Mouse (Mus musculus): ENCODE measurements around the gene Pih1h3b. TPM values are rescaled to one million over a fixed set of nuclear protein-coding genes. Genes with fewer than 3 reads are reported as not detected.

Pih1h3b gene
- not detected for total RNA-seq (2021)
- long read RNA-seq, experiment 1, result 0 reads
- long read RNA-seq, experiment 2, result 0 reads

DNA sequence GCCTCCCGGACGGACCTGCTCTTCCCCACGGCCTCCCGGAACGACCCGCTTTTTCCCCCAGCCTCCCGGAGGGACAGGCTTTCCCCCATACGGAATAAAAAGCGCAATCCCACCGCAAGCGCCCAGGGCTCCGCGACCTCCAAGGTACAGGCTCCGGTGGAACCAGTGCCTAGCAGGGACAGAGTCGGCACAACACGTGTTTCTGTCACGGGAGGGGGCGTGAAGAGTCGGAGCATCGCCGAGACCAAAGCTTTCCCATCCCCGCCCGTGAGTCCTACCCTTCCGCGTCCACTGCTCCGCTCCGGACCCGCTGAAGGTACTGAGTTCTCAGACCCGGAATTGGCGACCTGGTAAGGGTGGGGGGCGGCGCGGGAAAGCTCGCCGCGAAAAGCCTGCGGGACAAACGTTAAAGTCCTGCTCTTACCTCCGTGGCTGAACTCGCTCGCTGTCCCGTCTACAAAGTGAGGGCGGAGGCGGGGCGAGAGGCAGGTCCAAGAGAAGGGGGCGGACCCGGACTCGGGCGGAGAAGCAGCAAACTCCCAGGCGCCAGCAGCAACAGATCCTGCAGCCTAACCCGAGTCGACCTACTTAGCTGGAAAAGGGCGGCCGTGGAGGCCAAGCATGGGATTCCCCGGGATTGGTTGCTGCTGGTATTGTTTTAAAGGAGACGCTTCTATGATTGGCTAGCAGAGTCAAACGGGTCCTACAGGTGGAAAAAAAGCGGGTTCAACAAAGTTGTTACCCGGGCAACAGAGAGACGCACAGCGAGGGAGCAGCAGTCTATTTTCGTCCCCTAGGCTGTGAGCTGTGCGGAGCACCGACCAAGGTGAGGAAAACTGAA is at the start of gene Pih1h3b, which contains the start of gene Nup62cl:
Gene Pih1h3b (plus strand): TSS at position 745 of the 841 bp plus-strand sequence.
Gene Nup62cl (minus strand): TSS at position 578 of the 841 bp plus-strand sequence.
- DNase-seq (ENCODE audit: low spot score in 2 of 2), result peak in 1 of 2 experiments; percentile 18

DNA sequence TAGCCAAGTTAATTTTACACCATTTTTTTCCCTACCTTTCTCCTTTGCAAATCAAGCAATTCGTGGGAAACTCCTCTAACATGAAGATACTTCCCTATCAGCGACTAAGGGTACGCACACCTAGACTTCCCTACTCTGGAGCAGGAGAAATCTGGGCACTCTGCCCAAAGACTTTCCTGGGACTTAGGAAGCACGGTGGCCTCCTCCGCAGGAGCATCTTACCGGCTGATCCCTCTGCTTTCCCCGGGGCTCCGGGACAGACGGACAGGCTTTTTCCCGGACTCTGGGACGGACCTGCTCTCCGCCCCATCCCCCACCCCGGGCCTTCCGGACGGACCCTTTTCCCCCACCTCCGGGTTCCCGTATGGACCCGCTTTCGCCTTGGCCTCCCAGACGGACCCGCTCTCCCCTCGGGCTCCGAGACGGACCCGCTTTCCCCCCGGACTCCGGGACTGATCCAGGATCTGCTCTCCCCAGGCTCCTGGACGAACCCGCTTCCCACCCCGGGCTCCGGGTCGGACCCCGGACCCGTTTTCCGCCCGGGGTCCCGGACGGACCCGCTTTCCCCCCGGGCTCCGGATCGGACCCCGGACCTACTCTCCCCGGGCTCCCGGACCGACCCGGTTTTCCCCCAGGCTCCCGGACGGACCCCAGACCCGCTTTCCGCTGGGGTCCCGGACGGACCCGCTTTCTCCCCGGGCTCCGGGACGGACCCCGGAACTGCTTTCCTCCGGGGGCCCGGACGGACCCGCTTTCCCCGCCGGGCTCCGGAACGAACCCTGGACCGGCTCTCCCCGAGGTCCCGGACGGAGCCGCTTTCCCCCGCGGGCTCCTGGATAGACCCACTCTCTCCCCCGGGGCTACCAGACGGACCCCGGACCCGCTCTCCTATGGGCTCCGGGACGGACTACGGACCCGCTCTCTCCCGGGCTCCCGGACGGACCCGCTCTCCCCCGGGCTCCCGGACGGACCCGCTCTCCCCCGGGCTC is 1.5 kb upstream of the Pih1h3b start:
- peak; percentile 6 to 15 for DNase-seq (ENCODE audit: low spot score in 2 of 2)

DNA sequence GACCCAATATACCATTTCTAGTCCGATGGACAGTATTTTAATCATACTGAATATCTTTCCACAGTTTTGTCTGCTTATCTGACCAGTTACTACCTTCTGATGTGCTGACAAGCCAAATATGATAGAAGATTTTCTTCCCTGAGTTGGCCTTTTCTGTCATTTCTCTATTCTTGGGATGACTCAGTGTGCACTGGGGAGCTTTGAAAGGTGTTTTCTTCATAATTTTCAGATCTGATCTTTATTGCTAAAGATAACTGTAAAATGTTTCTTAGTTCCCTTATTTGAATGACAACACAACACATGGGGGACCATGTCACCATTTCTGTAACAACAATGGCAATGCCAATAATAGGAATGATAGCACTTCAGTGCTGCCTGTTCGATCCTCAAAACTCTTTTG is 19.9 kb downstream of the Pih1h3b start:
- DNase-seq (ENCODE audit: low spot score in 2 of 2), result no peak

DNA sequence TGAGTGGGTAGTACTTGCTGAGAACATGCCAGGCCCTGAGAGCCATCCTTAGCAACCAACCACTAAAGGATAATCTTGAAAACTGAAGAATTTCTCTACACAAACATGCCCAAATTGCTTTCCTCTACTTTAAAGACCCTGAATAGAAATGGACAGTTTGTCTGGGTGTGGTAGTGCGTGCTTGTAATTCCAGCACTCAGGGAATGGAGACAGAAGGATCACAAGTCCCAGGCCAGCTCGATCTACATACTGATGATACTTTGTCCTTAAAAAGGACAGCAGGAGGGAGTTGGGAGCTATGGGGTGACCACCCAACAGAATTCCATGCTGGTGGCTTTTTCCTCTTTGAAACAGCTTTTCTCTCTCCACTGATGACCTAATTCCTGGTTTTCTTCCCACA is 31.4 kb downstream of the Pih1h3b start:
- DNase-seq (ENCODE audit: low spot score in 2 of 2), result no peak

Other genes starting within 250 kb of the Pih1h3b start
- 10 to 100 TPM; 35.4 to 35.6 TPM for gene Morc4, start 191.2 kb upstream of the Pih1h3b start, total RNA-seq (2021)
- 1 to 10 TPM; 7.9 to 8.3 TPM for gene Rbm41, start 64.3 kb upstream of the Pih1h3b start, total RNA-seq (2021)
- gene Nup62cl, start 167 bp upstream of the Pih1h3b start, total RNA-seq (2021), result under 1 TPM; 0.18 to 0.71 TPM